Mouse (Mus musculus): ENCODE results near the gene Usp43.

The Usp43 gene

GRCm38 (mm10) chr11:67805538-67805937 lies 116.4 kb downstream of the Usp43 start:
- DNase-seq: no peak
